8 mouse cellular contexts compared by ENCODE assay signal in the genomic region with DNA sequence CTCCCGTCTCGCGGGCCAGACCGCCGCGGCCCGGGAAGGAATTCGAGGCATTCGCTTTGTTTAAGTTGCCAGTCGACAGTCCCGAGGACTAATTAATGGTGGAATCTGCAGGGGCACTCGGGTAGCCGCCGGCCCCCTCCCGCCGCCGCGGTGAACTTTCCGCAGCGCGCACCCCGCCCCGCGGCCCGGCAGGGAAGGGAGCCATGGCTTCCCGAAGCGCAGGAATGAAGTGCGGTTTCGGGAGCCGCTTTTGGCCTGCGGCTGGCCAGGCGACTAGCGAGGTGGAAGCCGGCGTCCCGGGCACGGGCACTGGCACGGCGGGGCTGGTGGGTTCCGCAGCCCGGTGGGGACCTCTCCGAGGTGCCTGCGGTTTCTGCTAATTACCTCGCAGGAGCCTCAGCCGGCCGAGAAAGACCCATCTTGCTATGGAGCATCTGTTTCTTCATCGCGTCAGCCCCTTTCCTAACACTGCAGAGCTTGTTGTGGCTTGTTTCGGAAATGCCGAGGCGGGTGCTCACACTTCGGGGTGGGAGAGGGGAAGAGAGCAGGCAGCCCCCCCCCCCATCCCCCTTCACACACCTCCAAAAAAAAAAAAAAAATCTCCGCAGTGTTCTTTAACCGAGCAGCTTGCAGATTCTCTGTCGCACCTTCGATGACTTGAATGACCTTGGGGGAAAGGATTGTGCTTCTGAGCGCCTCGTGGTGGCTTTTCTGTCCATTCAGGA. TPM values are rescaled to one million over a fixed set of nuclear protein-coding genes. Genes with fewer than 3 reads are reported as not detected.
DNase-seq lines count a peak whose midpoint lies in the region; ATAC-seq and TF ChIP-seq lines count a peak whose summit lies in the region.

No protein-coding gene starts in this region.

- H3K4me2 ChIP-seq in heart, embryonic 11.5 days = peak overlapping the region; percentile 74
- H3K4me2 ChIP-seq in kidney, embryonic 14.5 days (replicated peaks; ENCODE audit: low read depth, low read length) = peak overlapping the region; percentile 47
- H3K4me2 ChIP-seq in liver, postnatal 0 days (ENCODE audit: low read depth, low read length) = peak overlapping the region; percentile 74
- H3K4me2 ChIP-seq in neural tube, embryonic 14.5 days (ENCODE audit: low read depth, low read length) = peak overlapping the region; percentile 60

- under 1% methylated on average over 58 of the region's 58 CpGs for WGBS in embryonic facial prominence, embryonic 10.5 days
- WGBS in heart, embryonic 11.5 days (ENCODE audit: insufficient replicate concordance) = 1% methylated on average over 58 of the region's 58 CpGs
- WGBS in kidney, embryonic 14.5 days = under 1% methylated on average over 45 of the region's 58 CpGs
- 2% methylated on average over 42 of the region's 58 CpGs for WGBS in liver, postnatal 0 days (ENCODE audit: insufficient replicate concordance)
- under 1% methylated on average over 58 of the region's 58 CpGs for WGBS in neural tube, embryonic 14.5 days

- peak overlapping the region; percentile 83 for H3ac ChIP-seq in C2C12 (ENCODE audit: control insufficient read depth, insufficient read length, low read depth)

- H3K79me3 ChIP-seq in C2C12 (ENCODE audit: low read depth) = peaks cover 48% of the 10 kb centered on the region

- peaks cover 59% of the 10 kb centered on the region for H3K79me2 ChIP-seq in C2C12 (ENCODE audit: control insufficient read depth, insufficient read depth)

- H3K9ac ChIP-seq in heart, embryonic 11.5 days (ENCODE audit: low read depth, low read length) = peak overlapping the region; percentile 97
- H3K9ac ChIP-seq in kidney, embryonic 14.5 days (ENCODE audit: low read depth, low read length) = peak overlapping the region; percentile 86
- peak overlapping the region; percentile 83 for H3K9ac ChIP-seq in liver, postnatal 0 days (replicated peaks)
- peak overlapping the region; percentile 87 for H3K9ac ChIP-seq in neural tube, embryonic 14.5 days (replicated peaks; ENCODE audit: low read depth, low read length)

- DNase-seq in adrenal gland, adult 2 months = peak; percentile 81
- DNase-seq in embryonic facial prominence, embryonic 10.5 days (ENCODE audit: low spot score) = peak; percentile 73
- DNase-seq in liver, postnatal 0 days = peak; percentile 52
- DNase-seq in yolk sac, embryonic 10.5 days (ENCODE audit: low spot score) = peak; percentile 66

- no peaks in the 10 kb centered on the region for H3K36me3 ChIP-seq in C2C12 (ENCODE audit: control insufficient read depth, insufficient read depth)
- H3K36me3 ChIP-seq in embryonic facial prominence, embryonic 10.5 days (replicated peaks) = 0 out of 2 replicates have a peak, but pooled peaks cover 2% of the 10 kb centered on the region
- no peaks in the 10 kb centered on the region for H3K36me3 ChIP-seq in heart, embryonic 11.5 days (ENCODE audit: control insufficient read depth, insufficient read depth, low read length)
- no peaks in the 10 kb centered on the region for H3K36me3 ChIP-seq in kidney, embryonic 14.5 days (ENCODE audit: control insufficient read depth, insufficient read depth, low read length)
- no peaks in the 10 kb centered on the region for H3K36me3 ChIP-seq in liver, postnatal 0 days (replicated peaks; ENCODE audit: insufficient read depth, low read length)
- no peaks in the 10 kb centered on the region for H3K36me3 ChIP-seq in neural tube, embryonic 14.5 days (ENCODE audit: control insufficient read depth, insufficient read depth, low read length)

- peak; percentile 14; the same call in 1 of the 2 replicates for ATAC-seq in heart, embryonic 11.5 days (replicated peaks; ENCODE audit: insufficient number of reproducible peaks, low FRiP score, low TSS enrichment)
- ATAC-seq in kidney, embryonic 14.5 days (ENCODE audit: low FRiP score, low TSS enrichment) = peak; percentile 13
- peak; percentile 34 for ATAC-seq in liver, postnatal 0 days
- peak; percentile 26 for ATAC-seq in neural tube, embryonic 14.5 days (ENCODE audit: low read depth)

- H3K4me1 ChIP-seq in embryonic facial prominence, embryonic 10.5 days = peaks cover 43% of the 10 kb centered on the region
- H3K4me1 ChIP-seq in heart, embryonic 11.5 days (ENCODE audit: control insufficient read depth, insufficient read depth, low read length) = peaks cover 23% of the 10 kb centered on the region
- peaks cover 20% of the 10 kb centered on the region for H3K4me1 ChIP-seq in kidney, embryonic 14.5 days (ENCODE audit: control insufficient read depth, insufficient read depth, low read length)
- peaks cover 12% of the 10 kb centered on the region for H3K4me1 ChIP-seq in liver, postnatal 0 days (ENCODE audit: insufficient read depth)
- H3K4me1 ChIP-seq in neural tube, embryonic 14.5 days (ENCODE audit: control insufficient read depth, insufficient read depth, low read length) = peaks cover 12% of the 10 kb centered on the region; the same call in 1 of the 2 replicates

- TF ChIP-seq CTCF in C2C12 (IDR thresholded peaks at IDR 0.05; ENCODE audit: control insufficient read depth, insufficient read depth, insufficient read length) = no peak
- no peak for TF ChIP-seq CTCF in liver, postnatal 0 days (IDR thresholded peaks at IDR 0.05; ENCODE audit: low read depth)

- no peaks in the 10 kb centered on the region for H3K9me3 ChIP-seq in embryonic facial prominence, embryonic 10.5 days
- no peaks in the 10 kb centered on the region for H3K9me3 ChIP-seq in heart, embryonic 11.5 days (replicated peaks; ENCODE audit: control insufficient read depth, low read length)
- H3K9me3 ChIP-seq in kidney, embryonic 14.5 days (ENCODE audit: control insufficient read depth, low read length) = no peaks in the 10 kb centered on the region
- H3K9me3 ChIP-seq in liver, postnatal 0 days (ENCODE audit: low read length) = no peaks in the 10 kb centered on the region
- H3K9me3 ChIP-seq in neural tube, embryonic 14.5 days (ENCODE audit: control insufficient read depth, low read length) = no peaks in the 10 kb centered on the region

- peak overlapping the region; percentile 74 for H3K4me3 ChIP-seq in C2C12 (ENCODE audit: insufficient read depth, poor library complexity, severe bottlenecking)
- H3K4me3 ChIP-seq in embryonic facial prominence, embryonic 10.5 days = peak overlapping the region; percentile 99
- peak overlapping the region; percentile 69 for H3K4me3 ChIP-seq in heart, embryonic 11.5 days (ENCODE audit: low read depth, low read length)
- peak overlapping the region; percentile 96 for H3K4me3 ChIP-seq in kidney, embryonic 14.5 days (ENCODE audit: low read length)
- H3K4me3 ChIP-seq in liver, postnatal 0 days (ENCODE audit: low read depth, low read length) = peak overlapping the region; percentile 65
- peak overlapping the region; percentile 88 for H3K4me3 ChIP-seq in neural tube, embryonic 14.5 days (ENCODE audit: low read depth, low read length)

- peak overlapping the region; percentile 99 for H3K27ac ChIP-seq in embryonic facial prominence, embryonic 10.5 days (replicated peaks)
- peak overlapping the region; percentile 91 for H3K27ac ChIP-seq in heart, embryonic 11.5 days (ENCODE audit: low read depth, low read length)
- H3K27ac ChIP-seq in kidney, embryonic 14.5 days (ENCODE audit: low read depth, low read length) = peak overlapping the region; percentile 94
- H3K27ac ChIP-seq in liver, postnatal 0 days (ENCODE audit: low read depth) = peak overlapping the region; percentile 89
- peak overlapping the region; percentile 92 for H3K27ac ChIP-seq in neural tube, embryonic 14.5 days (ENCODE audit: low read depth, low read length)

- no peak for TF ChIP-seq EP300 in liver, postnatal 0 days (IDR thresholded peaks at IDR 0.05; ENCODE audit: low read depth)

- H3K27me3 ChIP-seq in C2C12 (ENCODE audit: control insufficient read depth, insufficient read depth, insufficient read length) = no peaks in the 10 kb centered on the region
- peaks cover 9% of the 10 kb centered on the region for H3K27me3 ChIP-seq in embryonic facial prominence, embryonic 10.5 days (replicated peaks; ENCODE audit: low read depth, poor library complexity, severe bottlenecking)
- H3K27me3 ChIP-seq in heart, embryonic 11.5 days (ENCODE audit: control insufficient read depth, insufficient read depth, low read length) = no peaks in the 10 kb centered on the region
- no peaks in the 10 kb centered on the region for H3K27me3 ChIP-seq in kidney, embryonic 14.5 days (ENCODE audit: control insufficient read depth, insufficient read depth, low read length)
- H3K27me3 ChIP-seq in liver, postnatal 0 days (ENCODE audit: insufficient read depth, low read length) = peaks cover 10% of the 10 kb centered on the region
- H3K27me3 ChIP-seq in neural tube, embryonic 14.5 days (ENCODE audit: control insufficient read depth, insufficient read depth, low read length) = no peaks in the 10 kb centered on the region

RNA-seq across cellular contexts. Expression of a gene that starts 0.9 kb away (rescaled TPM):
- 16.1 TPM for polyA plus RNA-seq in C2C12 (2012; fragmentation: generic; extraction: Trizol)
- total RNA-seq in adrenal gland, adult 2 months (2021) = 10 to 100 TPM; 29.3 to 37.1 TPM
- 3.9 and 4.4 TPM in 2 replicates for polyA plus RNA-seq in adrenal gland, adult 2 months (2012; rRNA removed)
- 150 and 158 TPM in 2 replicates for polyA plus RNA-seq in embryonic facial prominence, embryonic 10.5 days (2016; fragmentation: Nextera tagmentation; extraction: Ambion mirVana)
- 85.8 and 108 TPM in 2 replicates for polyA plus RNA-seq in heart, embryonic 11.5 days (2014; fragmentation: Nextera tagmentation; extraction: Ambion mirVana)
- 140 and 144 TPM in 2 replicates for polyA plus RNA-seq in kidney, embryonic 14.5 days (2014; fragmentation: Nextera tagmentation; extraction: Ambion mirVana)
- 18.1 and 20.8 TPM in 2 replicates for polyA plus RNA-seq in liver, postnatal 0 days (2015; fragmentation: Nextera tagmentation; extraction: Ambion mirVana)
- 56.8 and 65.2 TPM in 2 replicates for polyA plus RNA-seq in neural tube, embryonic 14.5 days (2014; fragmentation: Nextera tagmentation; extraction: Ambion mirVana)

RNA-seq across cellular contexts. Expression of a gene that starts 8.5 kb away (rescaled TPM):
- 0.46 TPM for polyA plus RNA-seq in C2C12 (2012; fragmentation: generic; extraction: Trizol)
- not detected for total RNA-seq in adrenal gland, adult 2 months (2021)
- 0.18 and 0.36 TPM in 2 replicates for polyA plus RNA-seq in adrenal gland, adult 2 months (2012; rRNA removed)
- 0.14 TPM in 1 of 2 replicates, not detected in the other for polyA plus RNA-seq in embryonic facial prominence, embryonic 10.5 days (2016; fragmentation: Nextera tagmentation; extraction: Ambion mirVana)
- polyA plus RNA-seq in heart, embryonic 11.5 days (2014; fragmentation: Nextera tagmentation; extraction: Ambion mirVana) = 0.25 and 0.29 TPM in 2 replicates
- polyA plus RNA-seq in kidney, embryonic 14.5 days (2014; fragmentation: Nextera tagmentation; extraction: Ambion mirVana) = 0.16 and 0.54 TPM in 2 replicates
- 0.12 TPM in 1 of 2 replicates, not detected in the other for polyA plus RNA-seq in liver, postnatal 0 days (2015; fragmentation: Nextera tagmentation; extraction: Ambion mirVana)
- 0.45 and 0.50 TPM in 2 replicates for polyA plus RNA-seq in neural tube, embryonic 14.5 days (2014; fragmentation: Nextera tagmentation; extraction: Ambion mirVana)

RNA-seq across cellular contexts. Expression of a gene that starts 47.2 kb away (rescaled TPM):
- polyA plus RNA-seq in C2C12 (2012; fragmentation: generic; extraction: Trizol) = 0.06 TPM
- total RNA-seq in adrenal gland, adult 2 months (2021) = not detected
- 0.07 TPM in 1 of 2 replicates, not detected in the other for polyA plus RNA-seq in adrenal gland, adult 2 months (2012; rRNA removed)
- polyA plus RNA-seq in embryonic facial prominence, embryonic 10.5 days (2016; fragmentation: Nextera tagmentation; extraction: Ambion mirVana) = 0.16 TPM in 2 replicates
- polyA plus RNA-seq in heart, embryonic 11.5 days (2014; fragmentation: Nextera tagmentation; extraction: Ambion mirVana) = 0.39 TPM in 1 of 2 replicates, not detected in the other
- polyA plus RNA-seq in kidney, embryonic 14.5 days (2014; fragmentation: Nextera tagmentation; extraction: Ambion mirVana) = 0.47 and 0.60 TPM in 2 replicates
- polyA plus RNA-seq in liver, postnatal 0 days (2015; fragmentation: Nextera tagmentation; extraction: Ambion mirVana) = not detected in 2 replicates
- 2.5 and 2.6 TPM in 2 replicates for polyA plus RNA-seq in neural tube, embryonic 14.5 days (2014; fragmentation: Nextera tagmentation; extraction: Ambion mirVana)

Comparison
In these comparisons a context has a peak if more than half of its experiments do, and no peak if none do; other contexts are left out.
1. Peak in every context shown above with its lines: DNase-seq, ATAC-seq, H3K4me3 ChIP-seq and H3K27ac ChIP-seq.